24 mouse cellular contexts compared by ENCODE assay signal in genomic region chr19:16390192-16390795, GRCm38 (mm10).
"Had no signal": no experiment of that assay in that cellular context is flagged by ENCODE, and none has a peak within 500 bp of the region (broad histone marks: within the 10 kb centered on the region; RNA-seq: fewer than 3 reads in every experiment).

No protein-coding gene starts in this region.

- H3K27me3 ChIP-seq: liver, embryonic 13.5 days; liver, embryonic 15.5 days; lung, embryonic 15.5 days; midbrain, embryonic 12.5 days; neural tube, embryonic 13.5 days; stomach, embryonic 15.5 days had no signal

- H3K9ac ChIP-seq: liver, embryonic 13.5 days; liver, embryonic 15.5 days; liver, postnatal 0 days; lung, embryonic 15.5 days; midbrain, embryonic 12.5 days; neural tube, embryonic 13.5 days; stomach, embryonic 15.5 days had no signal

- DNase-seq: liver, embryonic 13.5 days; liver, postnatal 0 days; lung, adult 2 months; lung, postnatal 14 days; lung, postnatal 36 days; midbrain, embryonic 14.5 days; retina, postnatal 1 day; right cerebral cortex, adult 18-20 months; right cerebral cortex, postnatal 25 days; right cerebral cortex, postnatal 4 days; spleen, adult 18-20 months; thymus, adult 2 months; thymus, postnatal 25 days; thymus, postnatal 4 days had no signal

- H3K4me1 ChIP-seq: liver, embryonic 13.5 days; liver, embryonic 15.5 days; lung, embryonic 15.5 days; stomach, embryonic 15.5 days had no signal

- ATAC-seq: liver, postnatal 0 days; lung, postnatal 0 days; midbrain, embryonic 16.5 days had no signal

- H3K27ac ChIP-seq: liver, embryonic 13.5 days; liver, embryonic 15.5 days; lung, embryonic 15.5 days; macrophage; midbrain, embryonic 12.5 days; neural tube, embryonic 13.5 days; stomach, embryonic 15.5 days; stomach, postnatal 0 days had no signal

- H3K36me3 ChIP-seq: liver, embryonic 13.5 days; liver, embryonic 15.5 days; stomach, embryonic 15.5 days had no signal

- H3K9me3 ChIP-seq: liver, embryonic 13.5 days; liver, embryonic 15.5 days; lung, embryonic 15.5 days; midbrain, embryonic 12.5 days; neural tube, embryonic 13.5 days; stomach, embryonic 15.5 days had no signal

- H3K4me2 ChIP-seq: liver, embryonic 13.5 days; liver, embryonic 15.5 days; lung, embryonic 15.5 days; midbrain, embryonic 12.5 days; neural tube, embryonic 13.5 days; stomach, embryonic 15.5 days had no signal

- H3K4me3 ChIP-seq: liver, embryonic 13.5 days; liver, embryonic 15.5 days; lung, embryonic 15.5 days; midbrain, embryonic 12.5 days; myocyte; neural tube, embryonic 13.5 days; stomach, embryonic 15.5 days had no signal
